Mouse (Mus musculus): Measurements from ENCODE around the gene CN725425. TPM values are rescaled to one million over a fixed set of nuclear protein-coding genes. Genes with fewer than 3 reads are reported as not detected.

CN725425 gene
- polyA plus RNA-seq, 1 experiment = not detected

DNA sequence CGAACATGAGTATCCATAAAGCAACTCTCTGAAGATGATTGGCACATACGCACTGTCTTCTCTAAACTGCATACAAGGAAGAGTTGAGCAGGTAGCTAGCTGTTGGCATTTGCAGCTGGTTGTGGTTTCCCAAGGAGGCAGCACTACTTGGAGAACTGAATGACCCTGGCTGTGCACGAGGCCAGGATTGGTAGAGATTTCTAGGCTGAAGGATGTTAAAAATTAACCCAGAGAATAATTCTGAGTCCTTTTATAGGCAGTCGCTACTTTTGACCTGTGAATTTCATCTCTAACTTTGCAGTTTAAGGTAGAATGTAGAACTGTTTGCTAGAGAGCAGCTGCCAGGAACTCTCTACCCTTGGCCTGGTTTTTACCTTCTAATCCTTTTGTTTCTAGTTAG, 69.2 kb downstream of the CN725425 start:
- Histone ChIP-seq H3K4me3 (ENCODE audit: control insufficient read depth, insufficient read depth, low read length) (no peak overlapping the region), H3K27me3 (ENCODE audit: control insufficient read depth, insufficient read depth, low read length) (no peaks in the 10 kb centered on the region), H3K36me3 (ENCODE audit: control insufficient read depth, insufficient read depth, low read length) (no peaks in the 10 kb centered on the region), H3K4me1 (replicated peaks; ENCODE audit: control insufficient read depth, insufficient read depth, low read length) (no peaks in the 10 kb centered on the region), H3K27ac (ENCODE audit: control insufficient read depth, insufficient read depth, low read length) (no peak overlapping the region)
- TF ChIP-seq POLR2A (IDR thresholded peaks at IDR 0.05; ENCODE audit: control insufficient read depth, extremely low read depth, insufficient read depth, low read length, poor library complexity) (no peak), CTCF (IDR thresholded peaks at IDR 0.05; ENCODE audit: borderline replicate concordance, control insufficient read depth, extremely low read depth, insufficient read depth, low read length, poor library complexity) (no peak)
- WGBS = 90% methylated on average over 4 of the region's 4 CpGs
- no peak for DNase-seq

DNA sequence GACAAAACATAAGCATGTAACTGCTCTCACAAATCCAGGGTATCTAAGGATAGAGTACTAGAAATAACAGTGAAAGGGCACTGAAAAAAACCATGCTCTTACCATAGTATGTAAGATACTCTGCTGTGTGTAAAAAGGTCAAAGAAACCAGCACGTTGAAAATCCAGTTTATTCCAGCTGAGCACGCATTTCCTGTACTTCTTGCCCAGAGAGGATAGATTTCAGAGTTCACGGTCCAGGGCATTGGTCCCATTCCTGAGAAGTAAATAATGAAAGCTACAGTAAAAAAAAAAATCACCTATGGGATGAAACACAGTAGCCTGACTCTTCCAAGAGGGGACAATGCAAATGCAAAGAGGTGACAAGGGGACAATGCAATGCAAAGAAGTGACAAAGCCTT, 76.7 kb downstream of the CN725425 start:
- no peak for TF ChIP-seq POLR2A (IDR thresholded peaks at IDR 0.05; ENCODE audit: control insufficient read depth, extremely low read depth, insufficient read depth, low read length, poor library complexity)
- TF ChIP-seq CTCF (IDR thresholded peaks at IDR 0.05; ENCODE audit: borderline replicate concordance, control insufficient read depth, extremely low read depth, insufficient read depth, low read length, poor library complexity) = no peak
- H3K4me1 ChIP-seq (replicated peaks; ENCODE audit: control insufficient read depth, insufficient read depth, low read length) = no peaks in the 10 kb centered on the region
- DNase-seq = no peak
- no peak overlapping the region for H3K27ac ChIP-seq (ENCODE audit: control insufficient read depth, insufficient read depth, low read length)
- H3K27me3 ChIP-seq (ENCODE audit: control insufficient read depth, insufficient read depth, low read length) = no peaks in the 10 kb centered on the region
- H3K36me3 ChIP-seq (ENCODE audit: control insufficient read depth, insufficient read depth, low read length) = no peaks in the 10 kb centered on the region
- WGBS = 86% methylated on average over 3 of the region's 3 CpGs
- H3K4me3 ChIP-seq (ENCODE audit: control insufficient read depth, insufficient read depth, low read length) = no peak overlapping the region

- 99% methylated on average over 5 of the region's 5 CpGs for WGBS
- H3K36me3 ChIP-seq (ENCODE audit: control insufficient read depth, insufficient read depth, low read length) = no peaks in the 10 kb centered on the region
- no peaks in the 10 kb centered on the region for H3K27me3 ChIP-seq (ENCODE audit: control insufficient read depth, insufficient read depth, low read length)
- TF ChIP-seq POLR2A (IDR thresholded peaks at IDR 0.05; ENCODE audit: control insufficient read depth, extremely low read depth, insufficient read depth, low read length, poor library complexity) = no peak
- no peak for TF ChIP-seq CTCF (IDR thresholded peaks at IDR 0.05; ENCODE audit: borderline replicate concordance, control insufficient read depth, extremely low read depth, insufficient read depth, low read length, poor library complexity)
- H3K4me3 ChIP-seq (ENCODE audit: control insufficient read depth, insufficient read depth, low read length) = no peak overlapping the region
- DNase-seq = no peak
- H3K27ac ChIP-seq (ENCODE audit: control insufficient read depth, insufficient read depth, low read length) = no peak overlapping the region
- H3K4me1 ChIP-seq (replicated peaks; ENCODE audit: control insufficient read depth, insufficient read depth, low read length) = no peaks in the 10 kb centered on the region
Measured at GRCm38 (mm10) chr15:91279571-91279970, 80.3 kb downstream of the CN725425 start.

GRCm38 (mm10) chr15:91281521-91281920, 82.2 kb downstream of the CN725425 start:
- Histone ChIP-seq H3K4me3 (ENCODE audit: control insufficient read depth, insufficient read depth, low read length) (no peak overlapping the region), H3K4me1 (replicated peaks; ENCODE audit: control insufficient read depth, insufficient read depth, low read length) (no peaks in the 10 kb centered on the region), H3K27me3 (ENCODE audit: control insufficient read depth, insufficient read depth, low read length) (no peaks in the 10 kb centered on the region), H3K27ac (ENCODE audit: control insufficient read depth, insufficient read depth, low read length) (no peak overlapping the region), H3K36me3 (ENCODE audit: control insufficient read depth, insufficient read depth, low read length) (no peaks in the 10 kb centered on the region)
- no peak for DNase-seq
- WGBS = 94% methylated on average over 5 of the region's 5 CpGs
- TF ChIP-seq POLR2A (IDR thresholded peaks at IDR 0.05; ENCODE audit: control insufficient read depth, extremely low read depth, insufficient read depth, low read length, poor library complexity) (no peak), CTCF (IDR thresholded peaks at IDR 0.05; ENCODE audit: borderline replicate concordance, control insufficient read depth, extremely low read depth, insufficient read depth, low read length, poor library complexity) (no peak)

GRCm38 (mm10) chr15:91282822-91283221, 83.5 kb downstream of the CN725425 start:
- TF ChIP-seq CTCF (IDR thresholded peaks at IDR 0.05; ENCODE audit: borderline replicate concordance, control insufficient read depth, extremely low read depth, insufficient read depth, low read length, poor library complexity) = no peak
- TF ChIP-seq POLR2A (IDR thresholded peaks at IDR 0.05; ENCODE audit: control insufficient read depth, extremely low read depth, insufficient read depth, low read length, poor library complexity) = no peak
- no peak overlapping the region for H3K27ac ChIP-seq (ENCODE audit: control insufficient read depth, insufficient read depth, low read length)
- DNase-seq = no peak
- no peak overlapping the region for H3K4me3 ChIP-seq (ENCODE audit: control insufficient read depth, insufficient read depth, low read length)
- H3K36me3 ChIP-seq (ENCODE audit: control insufficient read depth, insufficient read depth, low read length) = no peaks in the 10 kb centered on the region
- 89% methylated on average over 7 of the region's 7 CpGs for WGBS
- no peaks in the 10 kb centered on the region for H3K4me1 ChIP-seq (replicated peaks; ENCODE audit: control insufficient read depth, insufficient read depth, low read length)
- H3K27me3 ChIP-seq (ENCODE audit: control insufficient read depth, insufficient read depth, low read length) = no peaks in the 10 kb centered on the region

DNA sequence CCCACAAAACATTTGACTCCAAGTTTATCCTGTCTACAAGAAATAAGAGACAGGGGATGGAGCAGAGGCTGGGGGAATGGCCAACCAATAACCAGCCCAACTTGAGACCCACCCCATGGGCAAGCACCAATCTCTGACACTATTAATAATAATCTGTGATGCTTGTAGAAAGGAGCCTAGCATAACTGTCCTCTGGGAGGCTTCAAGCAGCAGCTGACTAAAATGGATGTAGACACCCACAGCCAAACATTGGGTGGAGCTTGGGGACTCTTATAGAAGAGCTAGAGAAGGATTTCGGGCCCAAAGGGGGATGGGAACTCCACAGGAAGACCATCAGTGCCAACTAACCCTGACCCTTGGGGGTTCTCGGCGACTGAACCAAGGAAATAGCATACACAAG, 84.1 kb downstream of the CN725425 start:
- H3K27ac ChIP-seq (ENCODE audit: control insufficient read depth, insufficient read depth, low read length) = no peak overlapping the region

GRCm38 (mm10) chr15:91299319-91299835, 100.1 kb downstream of the CN725425 start:
- Histone ChIP-seq H3K36me3 (ENCODE audit: control insufficient read depth, insufficient read depth, low read length) (no peaks in the 10 kb centered on the region), H3K4me1 (replicated peaks; ENCODE audit: control insufficient read depth, insufficient read depth, low read length) (no peaks in the 10 kb centered on the region), H3K27me3 (ENCODE audit: control insufficient read depth, insufficient read depth, low read length) (no peaks in the 10 kb centered on the region), H3K27ac (ENCODE audit: control insufficient read depth, insufficient read depth, low read length) (no peak overlapping the region), H3K4me3 (ENCODE audit: control insufficient read depth, insufficient read depth, low read length) (no peak overlapping the region)
- TF ChIP-seq CTCF (IDR thresholded peaks at IDR 0.05; ENCODE audit: borderline replicate concordance, control insufficient read depth, extremely low read depth, insufficient read depth, low read length, poor library complexity) = no peak
- TF ChIP-seq POLR2A (IDR thresholded peaks at IDR 0.05; ENCODE audit: control insufficient read depth, extremely low read depth, insufficient read depth, low read length, poor library complexity) = no peak
- WGBS = 90% methylated on average over 11 of the region's 11 CpGs
- no peak for DNase-seq

More for the DNA sequence above, 84.1 kb downstream of the CN725425 start:
- Histone ChIP-seq H3K4me3 (ENCODE audit: control insufficient read depth, insufficient read depth, low read length) (no peak overlapping the region), H3K27me3 (ENCODE audit: control insufficient read depth, insufficient read depth, low read length) (no peaks in the 10 kb centered on the region), H3K36me3 (ENCODE audit: control insufficient read depth, insufficient read depth, low read length) (no peaks in the 10 kb centered on the region), H3K4me1 (replicated peaks; ENCODE audit: control insufficient read depth, insufficient read depth, low read length) (no peaks in the 10 kb centered on the region)
- no peak for TF ChIP-seq POLR2A (IDR thresholded peaks at IDR 0.05; ENCODE audit: control insufficient read depth, extremely low read depth, insufficient read depth, low read length, poor library complexity)
- no peak for TF ChIP-seq CTCF (IDR thresholded peaks at IDR 0.05; ENCODE audit: borderline replicate concordance, control insufficient read depth, extremely low read depth, insufficient read depth, low read length, poor library complexity)
- WGBS = 88% methylated on average over 3 of the region's 3 CpGs
- no peak for DNase-seq

All from thymus, adult 2 months (tissue).